18 mouse cellular contexts compared by ENCODE assay signal in the genomic region with DNA sequence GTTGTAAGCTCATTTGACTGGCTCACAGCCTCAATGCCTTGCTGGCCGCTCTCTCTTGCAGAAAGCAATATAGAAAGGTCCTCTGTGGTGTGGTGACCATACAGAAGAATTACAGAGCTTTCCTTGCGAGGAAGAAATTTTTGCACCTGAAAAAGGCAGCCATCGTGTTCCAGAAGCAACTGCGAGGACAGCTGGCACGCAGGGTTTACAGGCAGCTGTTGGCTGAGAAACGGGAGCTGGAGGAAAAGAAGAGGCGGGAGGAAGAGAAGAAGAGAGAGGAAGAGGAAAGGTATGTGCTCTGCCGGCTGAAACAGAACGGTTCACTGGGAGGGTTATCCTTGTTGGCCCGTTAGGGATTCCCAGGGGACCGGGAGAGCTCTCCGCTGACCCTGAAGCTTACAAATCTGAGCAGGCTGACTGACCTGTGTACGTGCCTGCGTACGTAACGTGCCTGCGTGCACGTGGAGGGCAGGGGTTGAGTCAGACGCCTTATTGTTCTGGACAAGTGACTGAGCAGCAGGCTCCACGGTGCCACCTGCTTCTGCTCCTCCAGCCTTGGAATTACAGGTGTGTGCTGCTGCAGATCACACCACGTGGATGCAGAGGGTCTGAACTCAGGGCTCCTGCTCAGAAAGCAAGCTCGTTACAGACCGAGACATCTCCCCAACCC.
DNase-seq lines count a peak whose midpoint lies in the region; ATAC-seq and TF ChIP-seq lines count a peak whose summit lies in the region.
"Had no signal": no experiment of that assay in that cellular context is flagged by ENCODE, and none has a peak within 500 bp of the region (broad histone marks: within the 10 kb centered on the region; RNA-seq: fewer than 3 reads in every experiment).

No protein-coding gene starts in this region.

- 0 out of 2 replicates have a peak, but pooled peaks have one; percentile 14 for TF ChIP-seq CTCF in olfactory bulb, adult 2 months (IDR thresholded peaks at IDR 0.05; ENCODE audit: insufficient read depth, low read depth, low read length)

- H3K4me1 ChIP-seq in midbrain, embryonic 12.5 days = peaks cover 31% of the 10 kb centered on the region
- peaks cover 21% of the 10 kb centered on the region for H3K4me1 ChIP-seq in midbrain, embryonic 11.5 days (ENCODE audit: control insufficient read depth, insufficient read depth, low read length)
- peaks cover 33% of the 10 kb centered on the region for H3K4me1 ChIP-seq in olfactory bulb, adult 2 months (ENCODE audit: control insufficient read depth, insufficient read depth, low read length)

- H3K4me2 ChIP-seq in midbrain, embryonic 12.5 days (replicated peaks) = no peak overlapping the region
- no peak overlapping the region for H3K4me2 ChIP-seq in midbrain, embryonic 11.5 days
- H3K4me2 ChIP-seq: lung, embryonic 15.5 days had no signal

- H3K27me3 ChIP-seq in midbrain, embryonic 12.5 days = no peaks in the 10 kb centered on the region
- no peaks in the 10 kb centered on the region for H3K27me3 ChIP-seq in midbrain, embryonic 11.5 days (ENCODE audit: control insufficient read depth, insufficient read depth, low read length)
- H3K27me3 ChIP-seq: lung, embryonic 15.5 days; Patski had no signal

- H3K27ac ChIP-seq in midbrain, embryonic 12.5 days (replicated peaks) = 0 out of 2 replicates have a peak overlapping the region, but pooled peaks have one; percentile 15
- H3K27ac ChIP-seq in midbrain, embryonic 11.5 days (ENCODE audit: low read depth, low read length) = no peak overlapping the region
- no peak overlapping the region for H3K27ac ChIP-seq in olfactory bulb, adult 2 months (ENCODE audit: insufficient read depth, low read depth, low read length)
- H3K27ac ChIP-seq: liver, embryonic 14.5 days; lung, embryonic 15.5 days had no signal

- WGBS in midbrain, embryonic 12.5 days = 70% methylated on average over 23 of the region's 23 CpGs
- 81% methylated on average over 23 of the region's 23 CpGs for WGBS in midbrain, embryonic 11.5 days
- WGBS in olfactory bulb, adult 2 months = 62% methylated on average over 23 of the region's 23 CpGs

- H3K36me3 ChIP-seq in midbrain, embryonic 12.5 days = peaks cover 70% of the 10 kb centered on the region
- peaks cover 42% of the 10 kb centered on the region for H3K36me3 ChIP-seq in midbrain, embryonic 11.5 days (ENCODE audit: control insufficient read depth, insufficient read depth, low read length)

- H3K4me3 ChIP-seq in midbrain, embryonic 12.5 days = no peak overlapping the region
- no peak overlapping the region for H3K4me3 ChIP-seq in midbrain, embryonic 11.5 days (ENCODE audit: low read depth, low read length)
- no peak overlapping the region for H3K4me3 ChIP-seq in olfactory bulb, adult 2 months (ENCODE audit: insufficient read depth, low read depth, low read length)
- H3K4me3 ChIP-seq: lung, embryonic 15.5 days had no signal

- H3K9me3 ChIP-seq in midbrain, embryonic 12.5 days = no peaks in the 10 kb centered on the region
- H3K9me3 ChIP-seq in midbrain, embryonic 11.5 days (ENCODE audit: control insufficient read depth, low read length) = no peaks in the 10 kb centered on the region
- H3K9me3 ChIP-seq: lung, embryonic 15.5 days had no signal

- intact Hi-C loops in heart, postnatal 36 days (cut with DNase I) = no loop called here

- TF ChIP-seq POLR2A in olfactory bulb, adult 2 months (IDR thresholded peaks at IDR 0.05; ENCODE audit: insufficient read depth, low read depth, low read length) = no peak

- 0 out of 2 replicates have a peak, but pooled peaks have one; percentile 7 for ATAC-seq in frontal cortex, adult (ENCODE audit: low TSS enrichment)
- ATAC-seq in midbrain, embryonic 12.5 days (ENCODE audit: low FRiP score, low read depth) = no peak
- no peak for ATAC-seq in midbrain, embryonic 11.5 days (ENCODE audit: low FRiP score)
- ATAC-seq: activated CD4-positive, CD25-positive, alpha-beta regulatory T cell, adult 4 months had no signal

- H3K9ac ChIP-seq in midbrain, embryonic 12.5 days (replicated peaks) = no peak overlapping the region
- H3K9ac ChIP-seq in midbrain, embryonic 11.5 days (ENCODE audit: low read length) = no peak overlapping the region
- H3K9ac ChIP-seq: liver, embryonic 14.5 days; lung, embryonic 15.5 days had no signal

- no peak for DNase-seq in frontal cortex, adult 2 months (ENCODE audit: extremely low spot score in 1 of 2, low spot score in 1 of 2)
- no peak for DNase-seq in midbrain, embryonic 11.5 days (ENCODE audit: low spot score, missing footprints)
- DNase-seq in ZHBTc4 (ENCODE audit: low read depth, low spot score) = peak; percentile 61
- no peak for DNase-seq in heart, postnatal 36 days
- DNase-seq: adrenal gland, postnatal 10 days; cerebellum, adult 9-10 months; gastrocnemius, postnatal 36 days; kidney, adult 11 months; lung, postnatal 4 days; spleen, adult 18-20 months; thymus, adult 2 months had no signal
